Mouse (Mus musculus) heart, embryonic 16.5 days (tissue): ENCODE results near the gene Usp35. TPM values are rescaled to one million over a fixed set of nuclear protein-coding genes. Genes with fewer than 3 reads are reported as not detected.

Experiments
- ATAC-seq: fragments of 200-750 bp; cut with Nextera tagmentation; replicated peaks from 2 replicates; pipeline ENCODE4 v1.8.0; 2017; ENCODE audit warnings: moderate number of reproducible peaks; ENCODE audit not compliant: insufficient read depth, low FRiP score; ENCODE audit errors: extremely low read depth
- H3K27ac ChIP-seq: fragments of 300-500 bp; sonication (generic); 2 replicates; pipeline ENCODE4 v1.5.1; 2014; ENCODE audit warnings: mild to moderate bottlenecking, low read length, control low read depth, moderate library complexity
- H3K27me3 ChIP-seq: fragments of 300-500 bp; sonication (generic); 2 replicates; pipeline ENCODE4 v1.6.1; 2014; ENCODE audit warnings: low read length, mixed read lengths; ENCODE audit not compliant: control insufficient read depth, insufficient read depth
- H3K36me3 ChIP-seq: fragments of 300-500 bp; sonication (generic); 2 replicates; pipeline ENCODE4 v1.6.1; 2014; ENCODE audit not compliant: control insufficient read depth, insufficient read depth
- H3K4me1 ChIP-seq: fragments of 300-500 bp; sonication (generic); 2 replicates; pipeline ENCODE4 v1.6.1; 2014; ENCODE audit warnings: low read length, mixed read lengths; ENCODE audit not compliant: control insufficient read depth, insufficient read depth
- H3K4me2 ChIP-seq: fragments of 300-500 bp; sonication (generic); 2 replicates; pipeline ENCODE4 v1.6.1; 2014; ENCODE audit warnings: low read depth, mild to moderate bottlenecking, control low read depth, low read length
- H3K4me3 ChIP-seq: fragments of 300-500 bp; sonication (generic); 2 replicates; pipeline ENCODE4 v1.5.1; 2014; ENCODE audit warnings: mild to moderate bottlenecking, control low read depth, low read length
- H3K9ac ChIP-seq: fragments of 300-500 bp; sonication (generic); 2 replicates; pipeline ENCODE4 v1.6.1; 2014; ENCODE audit warnings: low read length, control low read depth
- H3K9me3 ChIP-seq: fragments of 300-500 bp; sonication (generic); replicated peaks from 2 replicates; pipeline ENCODE4 v1.6.1; 2016; ENCODE audit warnings: low read length; ENCODE audit not compliant: control insufficient read depth
- WGBS: fragments of 180-500 bp; shearing (Covaris S2); extraction: QIAGEN DNeasy Blood & Tissue Kit; methylation state at CpG from one replicate; pipeline ENCODE4 v1.1.7; 2014; 5-methylcytosine and 5-hydroxymethylcytosine counted together
- polyA plus RNA-seq: library from polyadenylated mRNA; unstranded; fragments of >200 nt; fragmentation: Nextera tagmentation; extraction: Ambion mirVana; gene quantifications from 2 replicates; pipeline ENCODE4 v1.2.1, GENCODE M21; 2015

Usp35 gene
- polyA plus RNA-seq, 1 experiment from 2014 or later, result 1.1 TPM

GRCm38 (mm10) chr7:97348836-97349235, 17.0 kb upstream of the Usp35 start:
- no peak for ATAC-seq
- Histone ChIP-seq H3K9ac (no peak overlapping the region), H3K27me3 (no peaks in the 10 kb centered on the region), H3K36me3 (no peaks in the 10 kb centered on the region), H3K9me3 (no peaks in the 10 kb centered on the region), H3K4me1 (no peaks in the 10 kb centered on the region), H3K4me3 (no peak overlapping the region), H3K4me2 (no peak overlapping the region), H3K27ac (no peak overlapping the region)
- 76% methylated on average over 5 of the region's 5 CpGs for WGBS

DNA sequence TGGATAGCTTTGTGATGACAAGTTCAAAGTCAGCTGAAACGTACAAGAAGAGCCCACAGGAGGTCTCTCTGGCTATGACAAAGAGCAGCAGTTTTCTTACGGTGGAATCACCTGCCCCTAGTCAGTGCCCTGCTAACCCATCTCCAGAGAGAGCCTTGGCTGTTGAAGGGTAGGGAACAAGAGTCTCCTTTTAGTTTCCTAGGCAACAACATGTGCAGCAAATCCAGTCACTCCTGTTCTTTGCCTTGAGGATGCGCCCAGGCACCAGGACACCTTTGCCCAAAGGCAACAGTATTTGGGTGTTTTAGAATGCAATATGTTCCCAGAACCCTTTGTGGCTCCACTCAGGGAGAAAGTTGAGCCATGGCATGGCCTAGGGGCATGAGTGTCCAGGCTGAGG, 16.5 kb upstream of the Usp35 start:
- WGBS, result 67% methylated on average over 3 of the region's 3 CpGs
- Histone ChIP-seq H3K27me3 (no peaks in the 10 kb centered on the region), H3K36me3 (no peaks in the 10 kb centered on the region), H3K4me2 (no peak overlapping the region), H3K9ac (no peak overlapping the region), H3K4me3 (no peak overlapping the region), H3K27ac (no peak overlapping the region), H3K9me3 (no peaks in the 10 kb centered on the region), H3K4me1 (no peaks in the 10 kb centered on the region)
- no peak for ATAC-seq

DNA sequence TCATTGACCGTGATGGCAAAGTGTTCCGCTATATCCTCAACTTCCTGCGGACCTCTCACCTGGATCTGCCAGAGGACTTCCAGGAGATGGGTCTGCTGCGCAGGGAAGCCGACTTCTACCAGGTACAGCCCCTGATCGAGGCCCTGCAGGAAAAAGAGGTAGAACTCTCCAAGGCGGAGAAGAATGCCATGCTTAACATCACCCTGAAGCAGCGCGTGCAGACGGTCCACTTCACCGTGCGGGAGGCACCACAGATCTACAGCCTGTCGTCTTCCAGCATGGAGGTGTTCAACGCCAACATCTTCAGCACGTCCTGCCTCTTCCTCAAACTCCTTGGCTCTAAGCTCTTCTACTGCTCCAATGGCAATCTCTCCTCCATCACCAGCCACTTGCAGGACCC, 15.6 kb upstream of the Usp35 start:
- Histone ChIP-seq H3K27me3 (no peaks in the 10 kb centered on the region), H3K4me3 (no peak overlapping the region), H3K27ac (no peak overlapping the region), H3K4me1 (0 out of 2 replicates have a peak, but pooled peaks cover 2% of the 10 kb centered on the region), H3K4me2 (no peak overlapping the region), H3K9me3 (no peaks in the 10 kb centered on the region), H3K9ac (no peak overlapping the region), H3K36me3 (no peaks in the 10 kb centered on the region)
- ATAC-seq, result no peak
- WGBS, result 94% methylated on average over 15 of the region's 15 CpGs

- Histone ChIP-seq H3K4me1 (0 out of 2 replicates have a peak, but pooled peaks cover 2% of the 10 kb centered on the region), H3K27me3 (no peaks in the 10 kb centered on the region), H3K27ac (no peak overlapping the region), H3K9ac (no peak overlapping the region), H3K4me2 (no peak overlapping the region), H3K4me3 (no peak overlapping the region), H3K9me3 (no peaks in the 10 kb centered on the region), H3K36me3 (no peaks in the 10 kb centered on the region)
- ATAC-seq, result no peak
- WGBS, result 79% methylated on average over 3 of the region's 4 CpGs
These were observed 15.0 kb upstream of the Usp35 start for GRCm38 (mm10) chr7:97346822-97347166.

DNA sequence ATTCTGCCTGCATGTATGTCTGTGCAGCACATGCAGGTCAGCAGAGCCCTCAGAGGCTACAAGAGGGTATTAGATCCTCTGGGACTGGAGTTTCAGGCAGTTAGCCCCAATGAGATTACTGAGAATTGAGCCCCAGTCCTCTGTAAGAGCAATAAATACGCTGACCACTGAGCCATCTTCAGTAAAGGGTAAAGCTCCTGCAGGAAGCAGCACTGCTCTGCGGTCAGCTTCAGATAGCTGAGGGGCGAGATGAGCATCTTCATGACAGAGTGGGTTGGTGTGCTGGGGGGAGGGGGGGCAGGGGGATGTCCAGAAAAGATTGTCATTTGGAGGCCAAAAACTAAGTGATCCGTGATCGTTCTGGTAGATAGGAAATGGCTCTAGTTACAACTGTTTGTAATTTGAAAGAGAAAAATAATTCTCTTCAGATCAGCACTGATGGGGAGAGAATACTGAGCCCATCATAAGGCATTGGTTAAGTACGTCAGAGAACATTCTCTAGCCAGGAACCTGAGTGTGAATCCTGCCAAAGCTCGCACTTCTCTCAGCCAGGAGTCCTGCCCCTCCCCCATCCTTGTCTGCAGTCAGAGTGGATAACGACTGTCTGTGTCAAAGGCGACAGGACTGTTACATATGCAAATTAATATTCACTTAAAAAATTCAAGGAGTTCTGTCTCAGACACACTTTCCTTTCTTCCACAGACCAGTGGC, 14.4 kb upstream of the Usp35 start:
- 71% methylated on average over 9 of the region's 9 CpGs for WGBS
- no peaks in the 10 kb centered on the region for H3K36me3 ChIP-seq
- H3K27ac ChIP-seq, result no peak overlapping the region
- ATAC-seq, result no peak
- no peak overlapping the region for H3K4me2 ChIP-seq
- no peaks in the 10 kb centered on the region for H3K27me3 ChIP-seq
- 0 out of 2 replicates have a peak, but pooled peaks cover 2% of the 10 kb centered on the region for H3K4me1 ChIP-seq
- no peaks in the 10 kb centered on the region for H3K9me3 ChIP-seq
- no peak overlapping the region for H3K4me3 ChIP-seq
- H3K9ac ChIP-seq, result no peak overlapping the region

DNA sequence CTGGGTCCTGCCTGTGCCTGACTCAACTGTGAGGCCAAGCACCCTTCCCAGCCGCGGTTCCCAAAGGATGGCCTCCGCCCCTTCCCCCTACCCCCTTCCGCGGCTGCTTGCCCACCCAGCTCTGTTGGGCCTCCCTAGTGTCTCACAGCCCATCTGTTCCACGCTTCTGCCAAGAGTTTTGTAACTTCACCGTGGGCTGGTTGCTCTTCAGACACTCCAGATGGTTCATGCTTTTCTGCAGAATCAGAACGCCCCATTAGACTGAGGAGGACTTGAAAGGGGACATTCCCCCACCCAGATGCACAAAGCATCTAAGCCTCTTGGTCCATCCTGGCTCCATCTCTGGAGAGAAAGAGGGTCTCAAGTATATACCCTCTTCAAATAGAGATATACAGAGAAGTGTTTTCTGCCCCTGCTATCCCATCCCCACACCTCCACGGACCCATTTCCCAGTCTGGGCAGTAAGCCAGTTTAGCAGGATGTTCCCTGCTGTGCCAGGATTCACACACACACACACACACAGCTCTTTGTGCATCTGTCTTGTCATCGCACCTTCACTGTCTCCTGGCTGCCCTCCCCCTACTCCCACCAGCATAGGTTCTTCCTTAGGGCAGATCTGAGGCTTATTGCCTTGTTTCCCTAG, 13.5 kb upstream of the Usp35 start:
- Histone ChIP-seq H3K36me3 (no peaks in the 10 kb centered on the region), H3K4me3 (no peak overlapping the region), H3K27me3 (no peaks in the 10 kb centered on the region), H3K27ac (no peak overlapping the region), H3K9ac (no peak overlapping the region), H3K4me1 (0 out of 2 replicates have a peak, but pooled peaks cover 2% of the 10 kb centered on the region), H3K9me3 (no peaks in the 10 kb centered on the region), H3K4me2 (no peak overlapping the region)
- WGBS, result 54% methylated on average over 10 of the region's 10 CpGs
- no peak for ATAC-seq

DNA sequence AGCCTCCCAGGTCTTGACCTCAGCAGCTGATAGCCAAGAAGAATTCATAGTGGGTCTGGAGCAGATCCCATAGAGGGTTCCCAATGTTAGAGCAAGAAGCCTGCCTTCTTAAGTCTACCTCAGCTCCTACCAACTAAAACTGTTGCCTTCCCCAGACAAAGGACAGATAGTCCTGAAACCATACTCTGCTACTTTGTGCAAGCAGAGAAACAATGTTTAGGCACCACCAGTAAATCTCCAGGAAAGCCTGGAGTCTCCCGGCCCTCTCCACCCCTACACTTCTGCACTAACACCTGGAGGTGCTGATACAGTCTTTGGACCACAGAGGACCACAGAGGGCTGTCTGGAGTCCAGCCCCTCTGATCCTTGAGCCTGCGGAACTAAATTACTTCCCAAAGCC, 12.8 kb upstream of the Usp35 start:
- H3K4me1 ChIP-seq, result 0 out of 2 replicates have a peak, but pooled peaks cover 2% of the 10 kb centered on the region
- no peaks in the 10 kb centered on the region for H3K36me3 ChIP-seq
- H3K9me3 ChIP-seq, result no peaks in the 10 kb centered on the region
- no peaks in the 10 kb centered on the region for H3K27me3 ChIP-seq
- H3K4me2 ChIP-seq, result no peak overlapping the region
- no peak overlapping the region for H3K4me3 ChIP-seq
- no peak for ATAC-seq
- H3K9ac ChIP-seq, result no peak overlapping the region
- 72% methylated on average over 2 of the region's 2 CpGs for WGBS
- H3K27ac ChIP-seq, result no peak overlapping the region

GRCm38 (mm10) chr7:97342961-97343360, 11.1 kb upstream of the Usp35 start:
- Histone ChIP-seq H3K9ac (no peak overlapping the region), H3K27ac (no peak overlapping the region)

More at GRCm38 (mm10) chr7:97342961-97343360, 11.1 kb upstream of the Usp35 start:
- no peaks in the 10 kb centered on the region for H3K27me3 ChIP-seq
- WGBS, result 29% methylated on average over 2 of the region's 2 CpGs
- no peak overlapping the region for H3K4me3 ChIP-seq
- no peaks in the 10 kb centered on the region for H3K36me3 ChIP-seq
- no peak for ATAC-seq
- no peaks in the 10 kb centered on the region for H3K9me3 ChIP-seq
- 0 out of 2 replicates have a peak, but pooled peaks cover 2% of the 10 kb centered on the region for H3K4me1 ChIP-seq
- no peak overlapping the region for H3K4me2 ChIP-seq
